Mouse (Mus musculus) heart, adult 2 months (tissue): Measurements from ENCODE around the gene Ktn1. TPM values are rescaled to one million over a fixed set of nuclear protein-coding genes. Genes with fewer than 3 reads are reported as not detected.

ENCODE experiments used
- DNase-seq, 2 experiments: peaks; one replicate each; pipeline ENCODE4 v3.0.0; 2021
- H3K27ac ChIP-seq: fragments of 200-600 bp; 2 replicates; pipeline ENCODE4 v1.8.1; 2022
- H3K27me3 ChIP-seq: fragments of 200-500 bp; 2 replicates; pipeline ENCODE4 v1.6.1; 2012; ENCODE audit warnings: mild to moderate bottlenecking, low read length, inconsistent platforms, mixed read lengths; ENCODE audit not compliant: control insufficient read depth, insufficient read depth
- H3K36me3 ChIP-seq: fragments of 200-500 bp; 2 replicates; pipeline ENCODE4 v1.6.1; 2012; ENCODE audit warnings: low read length, inconsistent platforms; ENCODE audit not compliant: control insufficient read depth, insufficient read depth
- H3K4me1 ChIP-seq: fragments of 200-500 bp; 2 replicates; pipeline ENCODE4 v1.6.1; 2011; ENCODE audit warnings: low read length; ENCODE audit not compliant: control insufficient read depth, insufficient read depth
- H3K4me3 ChIP-seq: fragments of 200-600 bp; 2 replicates; pipeline ENCODE4 v1.8.1; 2022
- H3K79me2 ChIP-seq: fragments of 200-500 bp; replicated peaks from 2 replicates; pipeline ENCODE4 v1.6.1; 2012; ENCODE audit warnings: mild to moderate bottlenecking, inconsistent platforms, low read length, moderate library complexity, mixed read lengths; ENCODE audit not compliant: control insufficient read depth, insufficient read depth
- H3K9ac ChIP-seq: fragments of 200-500 bp; 2 replicates; pipeline ENCODE4 v1.6.1; 2012; ENCODE audit warnings: low read depth, mild to moderate bottlenecking, control low read depth, inconsistent platforms, low read length, mixed read lengths
- CTCF ChIP-seq: fragments of 200-600 bp; IDR thresholded peaks from 2 replicates; pipeline ENCODE4 v1.8.1; 2022; ENCODE audit warnings: antibody characterized with exemption, mild to moderate bottlenecking, moderate library complexity
- EP300 ChIP-seq: fragments of 200-500 bp; IDR thresholded peaks from 2 replicates; pipeline ENCODE4 v1.6.1; 2011; ENCODE audit warnings: low read depth, low read length, control low read depth; ENCODE audit not compliant: insufficient read depth
- POLR2A ChIP-seq: fragments of 200-500 bp; IDR thresholded peaks from 2 replicates; pipeline ENCODE4 v1.6.1; 2011; ENCODE audit warnings: mild to moderate bottlenecking, low read depth, low read length, control low read depth; ENCODE audit not compliant: insufficient read depth
- WGBS: fragments of 180-500 bp; shearing (Covaris S2); methylation state at CpG from one replicate; pipeline ENCODE4 v1.1.7; 2018; 5-methylcytosine and 5-hydroxymethylcytosine counted together
- intact Hi-C: fragments of 180-260 bp; cut with DNase I; formaldehyde crosslinking; loops from one replicate; pipeline ENCODE4 v1.15.1; 2025
- polyA plus RNA-seq: library from polyadenylated mRNA; depleted of rRNA; stranded (reverse); fragments of >200 nt; gene quantifications from 2 replicates; pipeline ENCODE4 v1.2.3, GENCODE M21; 2012
- total RNA-seq, 2 experiments: library from RNA; stranded (reverse); gene quantifications; 2 replicates each; pipeline ENCODE4 v1.2.3; 2021

Ktn1 gene
- total and polyA plus RNA-seq, 3 experiments = 15.9 to 220 (median 195) TPM

DNA sequence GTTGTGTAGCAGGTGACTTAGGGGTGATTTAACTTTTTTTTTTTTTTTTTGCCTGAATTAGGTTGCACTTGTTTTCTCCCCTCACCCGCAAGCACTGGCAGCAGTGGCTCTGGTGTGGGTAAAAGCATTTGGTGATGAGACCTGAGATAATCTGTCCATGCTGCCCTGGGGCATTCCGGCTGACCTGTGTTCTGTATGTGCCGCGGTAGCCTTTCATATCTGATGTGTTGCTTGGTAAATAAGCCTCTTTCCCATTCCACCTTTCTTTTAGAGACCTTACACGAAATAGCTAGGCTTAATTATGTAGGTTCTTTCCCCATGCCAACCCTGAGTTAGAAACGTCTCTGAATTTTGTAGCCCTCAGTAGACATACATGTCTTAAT, 2.1 kb downstream of the Ktn1 start:
- no peaks in the 10 kb centered on the region for H3K27me3 ChIP-seq
- DNase-seq = no peak
- intact Hi-C loops = loop anchor here (10.0 kb wide), 1 partner anchor 176 kb away; no protein-coding TSS in a partner anchor
- peak overlapping the region; percentile 97; the same call in 1 of the 2 replicates for H3K9ac ChIP-seq
- WGBS = 25% methylated on average over 6 of the region's 6 CpGs
- H3K36me3 ChIP-seq = peaks cover 20% of the 10 kb centered on the region
- peak overlapping the region; percentile 98 for H3K27ac ChIP-seq
- TF ChIP-seq EP300 (no peak), POLR2A (no peak), CTCF (no peak)
- H3K79me2 ChIP-seq = peaks cover 1% of the 10 kb centered on the region; the same call in 1 of the 2 replicates
- H3K4me3 ChIP-seq = peak overlapping the region; percentile 92
- H3K4me1 ChIP-seq = peaks cover 5% of the 10 kb centered on the region

DNA sequence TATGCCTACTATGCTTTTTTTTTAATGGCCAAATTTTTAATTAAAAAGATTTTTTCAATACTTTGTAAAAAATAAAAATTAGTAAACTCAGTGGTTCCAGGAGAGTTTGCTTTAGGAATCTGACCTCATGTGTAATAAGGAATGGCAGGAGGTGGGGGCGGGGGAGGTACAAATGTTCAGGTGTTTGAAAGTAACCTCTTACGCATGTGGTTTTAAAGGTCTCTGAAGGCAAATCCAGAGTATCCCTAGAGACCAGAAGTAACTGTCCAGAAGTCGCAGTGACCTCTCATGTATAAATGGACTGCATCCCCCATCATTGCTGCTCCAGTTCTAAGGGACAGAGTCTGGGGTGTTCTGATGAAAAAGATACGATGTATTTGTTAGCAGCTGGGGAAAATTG, 3.0 kb downstream of the Ktn1 start:
- DNase-seq = no peak
- no peaks in the 10 kb centered on the region for H3K27me3 ChIP-seq
- peaks cover 1% of the 10 kb centered on the region; the same call in 1 of the 2 replicates for H3K79me2 ChIP-seq
- no peak overlapping the region for H3K9ac ChIP-seq
- peaks cover 5% of the 10 kb centered on the region for H3K4me1 ChIP-seq
- peaks cover 20% of the 10 kb centered on the region for H3K36me3 ChIP-seq
- TF ChIP-seq POLR2A = no peak
- TF ChIP-seq EP300 = no peak
- TF ChIP-seq CTCF = no peak
- no peak overlapping the region for H3K4me3 ChIP-seq
- intact Hi-C loops = loop anchor here (10.0 kb wide), 1 partner anchor 176 kb away; no protein-coding TSS in a partner anchor
- H3K27ac ChIP-seq = no peak overlapping the region
- WGBS = 64% methylated on average over 4 of the region's 4 CpGs

DNA sequence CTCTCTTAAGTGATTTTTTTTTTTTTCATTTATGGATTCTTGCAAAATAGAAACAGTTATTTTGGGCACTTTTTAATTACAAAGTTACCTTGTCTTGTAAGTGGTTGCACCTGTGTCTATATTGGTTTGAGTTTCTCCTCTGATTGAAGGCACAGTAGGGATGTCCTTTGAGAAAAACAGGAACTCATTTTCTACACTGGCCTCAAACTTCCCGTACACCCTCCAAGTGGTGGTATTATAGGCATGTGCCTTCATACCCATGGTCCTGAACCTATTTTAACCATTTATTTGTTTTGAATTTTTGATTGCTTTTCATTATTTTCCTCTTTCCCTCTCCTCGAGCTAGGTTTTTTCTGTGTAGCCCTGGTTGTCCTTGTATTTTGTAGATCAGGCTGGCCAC, 7.2 kb downstream of the Ktn1 start:
- DNase-seq = no peak
- Histone ChIP-seq H3K27ac (no peak overlapping the region), H3K4me1 (peaks cover 6% of the 10 kb centered on the region), H3K9ac (no peak overlapping the region), H3K27me3 (no peaks in the 10 kb centered on the region), H3K4me3 (no peak overlapping the region), H3K36me3 (peaks cover 33% of the 10 kb centered on the region), H3K79me2 (no peaks in the 10 kb centered on the region; the same call in 1 of the 2 replicates)
- 59% methylated on average over 2 of the region's 2 CpGs for WGBS
- intact Hi-C loops = loop anchor here (10.0 kb wide), 1 partner anchor 181 kb away; no protein-coding TSS in a partner anchor
- TF ChIP-seq POLR2A (no peak), EP300 (no peak), CTCF (no peak)

DNA sequence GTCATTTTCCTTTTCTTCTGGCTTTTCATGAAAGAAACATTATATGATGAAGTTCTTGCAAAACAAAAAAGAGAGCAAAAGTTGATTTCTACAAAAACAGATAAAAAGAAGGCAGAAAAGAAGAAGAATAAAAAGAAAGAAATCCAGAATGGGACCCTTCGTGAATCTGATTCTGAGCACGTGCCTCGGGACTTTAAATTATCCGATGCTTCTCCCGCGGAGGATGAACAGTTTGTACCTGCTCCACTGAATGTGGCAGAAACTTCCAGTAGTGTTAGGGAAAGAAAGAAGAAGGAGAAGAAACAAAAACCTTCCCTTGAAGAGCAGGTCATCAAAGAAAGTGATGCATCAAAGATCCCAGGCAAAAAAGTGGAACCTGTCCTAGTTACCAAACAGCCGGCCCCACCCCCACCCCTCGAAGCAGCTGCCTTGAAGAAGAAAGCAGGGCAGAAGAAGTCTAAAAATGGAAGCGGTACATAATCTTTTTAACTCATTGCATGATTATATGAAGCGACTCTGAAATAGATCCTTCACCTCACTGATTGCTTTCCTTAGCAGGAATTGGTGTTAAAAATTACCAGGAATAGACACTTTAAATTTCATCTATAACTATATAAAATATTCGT, 15.7 kb downstream of the Ktn1 start:
- Histone ChIP-seq H3K27me3 (no peaks in the 10 kb centered on the region), H3K4me3 (no peak overlapping the region), H3K9ac (no peak overlapping the region), H3K27ac (no peak overlapping the region), H3K79me2 (peaks cover 6% of the 10 kb centered on the region), H3K4me1 (no peaks in the 10 kb centered on the region; the same call in none of the 2 replicates), H3K36me3 (peaks cover 28% of the 10 kb centered on the region)
- 55% methylated on average over 11 of the region's 11 CpGs for WGBS
- no peak for DNase-seq
- intact Hi-C loops = no loop called here
- TF ChIP-seq CTCF (no peak), EP300 (no peak), POLR2A (no peak)

DNA sequence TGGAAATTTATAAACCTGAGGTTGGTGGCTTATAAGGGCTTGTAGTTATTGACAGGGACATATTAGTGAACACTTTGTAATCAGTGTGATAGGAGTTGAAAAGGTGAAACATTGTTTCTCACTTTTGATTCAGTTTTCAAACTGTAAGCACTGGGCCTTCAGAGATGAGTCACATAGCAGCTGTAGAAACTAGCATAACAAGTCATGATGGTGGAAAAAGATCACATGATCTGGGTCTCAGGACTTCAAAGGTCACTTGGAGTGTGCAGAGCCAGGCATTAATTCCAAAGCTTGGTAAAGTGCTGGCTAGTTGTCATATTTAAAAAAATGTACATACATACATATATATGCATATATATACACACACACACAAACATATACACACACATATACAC, 16.2 kb downstream of the Ktn1 start:
- TF ChIP-seq CTCF (no peak), EP300 (no peak), POLR2A (no peak)
- Histone ChIP-seq H3K27ac (no peak overlapping the region), H3K4me1 (no peaks in the 10 kb centered on the region; the same call in none of the 2 replicates), H3K27me3 (no peaks in the 10 kb centered on the region), H3K9ac (no peak overlapping the region), H3K79me2 (peaks cover 6% of the 10 kb centered on the region), H3K36me3 (peaks cover 26% of the 10 kb centered on the region), H3K4me3 (no peak overlapping the region)
- DNase-seq = no peak
- intact Hi-C loops = no loop called here

DNA sequence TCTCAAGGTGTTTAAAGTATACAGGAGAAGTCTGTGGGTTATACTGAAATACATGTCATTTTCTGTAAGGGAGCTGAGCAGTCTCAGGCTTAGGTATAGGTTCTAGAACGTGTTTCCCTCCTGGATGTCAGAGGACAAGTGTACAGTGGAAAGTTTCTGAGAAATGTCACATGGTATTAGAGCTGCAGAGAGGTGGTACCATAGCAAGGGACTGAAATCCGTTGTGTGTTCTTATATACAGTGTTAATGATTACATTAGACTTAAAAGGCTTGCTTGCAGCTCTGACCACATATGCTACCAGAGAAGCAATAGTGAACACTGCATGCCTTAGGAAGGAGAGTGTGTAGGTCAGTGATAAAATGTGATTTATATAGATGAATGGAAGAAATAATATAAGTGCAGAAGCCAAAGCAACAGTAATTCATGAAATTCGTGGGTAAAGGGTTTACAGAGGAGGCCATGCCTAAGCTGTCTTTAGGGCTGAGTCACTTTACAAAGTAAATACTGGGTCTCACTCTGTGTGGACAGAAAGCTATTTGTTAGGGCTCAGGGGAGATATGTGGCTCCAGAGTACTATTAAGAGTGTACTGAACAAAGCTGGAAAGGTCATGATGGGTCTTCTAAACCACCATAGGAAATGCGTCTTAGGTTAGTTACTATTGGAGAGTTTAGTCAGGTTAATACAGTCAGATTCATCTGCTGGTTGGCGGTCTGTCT, 17.0 kb downstream of the Ktn1 start:
- TF ChIP-seq EP300 (no peak), CTCF (no peak)
- Histone ChIP-seq H3K4me1 (no peaks in the 10 kb centered on the region; the same call in none of the 2 replicates), H3K9ac (no peak overlapping the region), H3K36me3 (peaks cover 26% of the 10 kb centered on the region), H3K79me2 (peaks cover 6% of the 10 kb centered on the region), H3K27me3 (no peaks in the 10 kb centered on the region), H3K27ac (no peak overlapping the region), H3K4me3 (no peak overlapping the region)
- intact Hi-C loops = no loop called here
- no peak for DNase-seq
- 74% methylated on average over 5 of the region's 5 CpGs for WGBS
